24 mouse cellular contexts compared by ENCODE assay signal in the genomic region with DNA sequence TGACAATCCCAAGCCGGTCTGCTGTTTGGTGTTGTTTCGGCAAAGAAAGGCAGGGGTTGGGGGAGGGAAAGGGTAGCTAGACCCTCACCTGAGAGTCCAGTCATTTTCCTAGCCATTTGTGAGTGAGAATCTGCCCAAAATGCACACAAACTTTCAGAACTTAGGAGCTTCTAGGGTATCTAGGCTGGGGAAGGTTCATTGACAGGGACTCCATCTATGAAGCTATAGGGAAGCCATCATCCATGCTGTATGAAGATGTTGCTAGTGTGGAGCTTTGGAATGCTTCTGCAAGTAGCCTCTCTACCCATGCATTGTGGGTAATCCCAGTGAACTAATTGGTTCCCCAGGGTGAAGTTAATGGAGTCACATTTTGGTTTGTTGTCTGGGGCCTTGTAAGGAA.
DNase-seq lines count a peak whose midpoint lies in the region; ATAC-seq and TF ChIP-seq lines count a peak whose summit lies in the region.
"Had no signal": no experiment of that assay in that cellular context is flagged by ENCODE, and none has a peak within 500 bp of the region (broad histone marks: within the 10 kb centered on the region; RNA-seq: fewer than 3 reads in every experiment).

No protein-coding gene starts in this region.

- no peaks in the 10 kb centered on the region for H3K4me1 ChIP-seq in heart, adult 2 months (ENCODE audit: control insufficient read depth, insufficient read depth, low read length)
- H3K4me1 ChIP-seq in intestine, embryonic 14.5 days (replicated peaks; ENCODE audit: control insufficient read depth, insufficient read depth, low read length), result no peaks in the 10 kb centered on the region
- H3K4me1 ChIP-seq in intestine, postnatal 0 days (replicated peaks; ENCODE audit: control insufficient read depth, insufficient read depth, low read length), result no peaks in the 10 kb centered on the region
- peaks cover 13% of the 10 kb centered on the region; the same call in 1 of the 2 replicates for H3K4me1 ChIP-seq in neural tube, embryonic 15.5 days
- H3K4me1 ChIP-seq: embryonic facial prominence, embryonic 12.5 days had no signal

- peak; percentile 37 for DNase-seq in heart, adult 11 months
- DNase-seq in heart, adult 2 months, result no peak
- DNase-seq in intestine, embryonic 14.5 days (ENCODE audit: low spot score), result peak; percentile 24
- DNase-seq in neural tube, embryonic 10.5 days (ENCODE audit: extremely low spot score, low spot score), result peak; percentile 5
- DNase-seq: adrenal gland, adult 8-10 months; adrenal gland, postnatal 14 days; adrenal gland, postnatal 36 days; B cell, adult 2 months; cerebellum, adult 11-12 months; cerebellum, adult 2 months; cerebellum, adult 9-10 months; cerebellum, postnatal 10 days; cerebellum, postnatal 25 days had no signal

- no peak overlapping the region for H3K9ac ChIP-seq in heart, adult 2 months (ENCODE audit: low read depth, low read length)
- no peak overlapping the region for H3K9ac ChIP-seq in intestine, embryonic 14.5 days (ENCODE audit: low read length)
- no peak overlapping the region for H3K9ac ChIP-seq in intestine, postnatal 0 days (ENCODE audit: low read depth, low read length)
- no peak overlapping the region for H3K9ac ChIP-seq in neural tube, embryonic 15.5 days (replicated peaks)
- H3K9ac ChIP-seq: embryonic facial prominence, embryonic 12.5 days; forebrain, embryonic 13.5 days; forebrain, embryonic 15.5 days had no signal

- H3K27ac ChIP-seq in heart, adult 2 months, result no peak overlapping the region
- H3K27ac ChIP-seq in intestine, embryonic 14.5 days (ENCODE audit: low read depth), result no peak overlapping the region
- H3K27ac ChIP-seq in intestine, postnatal 0 days (ENCODE audit: low read depth, low read length), result no peak overlapping the region
- no peak overlapping the region for H3K27ac ChIP-seq in neural tube, embryonic 15.5 days (replicated peaks)
- H3K27ac ChIP-seq: embryonic facial prominence, embryonic 10.5 days; embryonic facial prominence, embryonic 12.5 days; forebrain, embryonic 13.5 days; forebrain, embryonic 15.5 days had no signal

- H3K79me2 ChIP-seq in heart, adult 2 months (replicated peaks; ENCODE audit: control insufficient read depth, insufficient read depth, low read length), result no peaks in the 10 kb centered on the region

- intact Hi-C loops in heart, adult 2 months (cut with DNase I), result no loop called here

- WGBS in heart, adult 2 months, result 85% methylated on average over 2 of the region's 2 CpGs
- WGBS in intestine, embryonic 14.5 days, result 91% methylated on average over 2 of the region's 2 CpGs
- 100% methylated on average over 2 of the region's 2 CpGs for WGBS in intestine, postnatal 0 days
- 93% methylated on average over 2 of the region's 2 CpGs for WGBS in neural tube, embryonic 15.5 days

- H3K9me3 ChIP-seq in intestine, embryonic 14.5 days (ENCODE audit: control insufficient read depth, low read length), result no peaks in the 10 kb centered on the region
- H3K9me3 ChIP-seq in intestine, postnatal 0 days (ENCODE audit: control insufficient read depth), result no peaks in the 10 kb centered on the region
- H3K9me3 ChIP-seq in neural tube, embryonic 15.5 days (replicated peaks), result no peaks in the 10 kb centered on the region
- H3K9me3 ChIP-seq: embryonic facial prominence, embryonic 10.5 days; embryonic facial prominence, embryonic 12.5 days; forebrain, embryonic 13.5 days; forebrain, embryonic 15.5 days; G1E had no signal

- no peaks in the 10 kb centered on the region for H3K27me3 ChIP-seq in heart, adult 2 months (ENCODE audit: control insufficient read depth, insufficient read depth, low read length)
- no peaks in the 10 kb centered on the region for H3K27me3 ChIP-seq in intestine, embryonic 14.5 days (replicated peaks; ENCODE audit: control insufficient read depth, insufficient read depth, low read length)
- no peaks in the 10 kb centered on the region for H3K27me3 ChIP-seq in intestine, postnatal 0 days (replicated peaks; ENCODE audit: control insufficient read depth, insufficient read depth, low read length)
- 0 out of 2 replicates have a peak, but pooled peaks cover 4% of the 10 kb centered on the region for H3K27me3 ChIP-seq in neural tube, embryonic 15.5 days (replicated peaks)
- H3K27me3 ChIP-seq: CH12.LX; embryonic facial prominence, embryonic 12.5 days; forebrain, embryonic 13.5 days; forebrain, embryonic 15.5 days had no signal

- H3K4me3 ChIP-seq in heart, adult 2 months, result no peak overlapping the region
- H3K4me3 ChIP-seq in intestine, embryonic 14.5 days (ENCODE audit: low read depth, low read length), result no peak overlapping the region
- H3K4me3 ChIP-seq in intestine, postnatal 0 days (ENCODE audit: low read depth, low read length), result no peak overlapping the region
- H3K4me3 ChIP-seq in neural tube, embryonic 15.5 days (replicated peaks), result no peak overlapping the region
- H3K4me3 ChIP-seq: embryonic facial prominence, embryonic 10.5 days; embryonic facial prominence, embryonic 12.5 days; forebrain, embryonic 13.5 days; forebrain, embryonic 15.5 days had no signal

- TF ChIP-seq POLR2A in heart, adult 2 months (IDR thresholded peaks at IDR 0.05; ENCODE audit: insufficient read depth, low read depth, low read length), result no peak

- no peak overlapping the region for H3K4me2 ChIP-seq in intestine, embryonic 14.5 days (ENCODE audit: low read length)
- H3K4me2 ChIP-seq in intestine, postnatal 0 days (replicated peaks; ENCODE audit: low read depth), result no peak overlapping the region
- no peak overlapping the region for H3K4me2 ChIP-seq in neural tube, embryonic 15.5 days
- H3K4me2 ChIP-seq: embryonic facial prominence, embryonic 12.5 days; forebrain, embryonic 13.5 days; forebrain, embryonic 15.5 days had no signal

- H3K36me3 ChIP-seq in heart, adult 2 months (ENCODE audit: control insufficient read depth, insufficient read depth, low read length), result no peaks in the 10 kb centered on the region
- no peaks in the 10 kb centered on the region for H3K36me3 ChIP-seq in intestine, embryonic 14.5 days (ENCODE audit: control insufficient read depth, insufficient read depth, low read length)
- no peaks in the 10 kb centered on the region for H3K36me3 ChIP-seq in intestine, postnatal 0 days (ENCODE audit: control insufficient read depth, insufficient read depth)
- no peaks in the 10 kb centered on the region for H3K36me3 ChIP-seq in neural tube, embryonic 15.5 days
- H3K36me3 ChIP-seq: embryonic facial prominence, embryonic 10.5 days; embryonic facial prominence, embryonic 12.5 days; forebrain, embryonic 15.5 days; G1E had no signal

- ATAC-seq in intestine, embryonic 14.5 days (replicated peaks; ENCODE audit: low FRiP score, low TSS enrichment, low read depth), result no peak
- ATAC-seq in intestine, postnatal 0 days, result no peak
- no peak for ATAC-seq in neural tube, embryonic 15.5 days (ENCODE audit: low FRiP score)
- ATAC-seq: activated CD4-positive, CD25-positive, alpha-beta regulatory T cell, adult 4 months; CD4-positive, CD25-positive, alpha-beta regulatory T cell, adult 4 months; forebrain, embryonic 13.5 days; forebrain, embryonic 15.5 days; Patski had no signal

- no peak for TF ChIP-seq EP300 in heart, adult 2 months (IDR thresholded peaks at IDR 0.05; ENCODE audit: insufficient read depth, low read depth, low read length)

- no peak for TF ChIP-seq CTCF in heart, adult 2 months (IDR thresholded peaks at IDR 0.05)
- TF ChIP-seq CTCF in intestine, postnatal 0 days (IDR thresholded peaks at IDR 0.05; ENCODE audit: low read depth), result no peak

Comparison
In these comparisons a context has a peak if more than half of its experiments do, and no peak if none do; other contexts are left out.
1. DNase-seq: peak in heart, adult 11 months (single experiment), intestine, embryonic 14.5 days (single experiment) and neural tube, embryonic 10.5 days (single experiment); none in heart, adult 2 months (0 of 2).